Mouse (Mus musculus): ENCODE results near the gene Ssh1.

- TF ChIP-seq CTCF (IDR thresholded peaks at IDR 0.05; ENCODE audit: low read depth) (no peak), EP300 (IDR thresholded peaks at IDR 0.05; ENCODE audit: low read depth) (no peak)
Measured at GRCm38 (mm10) chr5:113975538-113976215, 18.0 kb downstream of the Ssh1 start.

Measured in liver, postnatal 0 days (tissue).